Mouse (Mus musculus): ENCODE data around the gene Dtymk.
"Not testable (repeated sequence)": the region's sequence is repeated elsewhere in the genome, so short reads cannot be mapped to it uniquely, and the experiment has no call there.

Gene Dtymk

DNA sequence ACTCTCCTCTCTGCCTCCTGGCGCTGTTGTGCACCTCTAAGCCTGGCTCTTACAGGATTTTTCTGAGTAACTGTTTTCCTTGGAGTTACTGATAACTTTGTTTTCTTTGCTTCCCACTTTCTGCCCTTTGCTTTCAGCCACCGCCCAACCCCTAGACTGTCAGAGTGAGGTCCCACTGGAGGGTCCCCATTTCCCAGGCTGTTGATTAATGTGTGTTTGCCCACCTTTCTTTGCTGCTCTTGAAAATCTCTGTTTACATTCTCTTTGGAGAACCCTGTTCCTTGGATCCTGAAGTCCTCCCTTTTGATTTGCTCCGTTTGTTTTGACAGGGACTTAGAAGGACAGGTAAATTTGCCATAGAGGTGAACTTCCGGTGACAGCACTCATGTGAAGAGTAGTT, 7.1 kb upstream of the Dtymk start:
- intact Hi-C loops (cut with DNase I), result no loop called here

DNA sequence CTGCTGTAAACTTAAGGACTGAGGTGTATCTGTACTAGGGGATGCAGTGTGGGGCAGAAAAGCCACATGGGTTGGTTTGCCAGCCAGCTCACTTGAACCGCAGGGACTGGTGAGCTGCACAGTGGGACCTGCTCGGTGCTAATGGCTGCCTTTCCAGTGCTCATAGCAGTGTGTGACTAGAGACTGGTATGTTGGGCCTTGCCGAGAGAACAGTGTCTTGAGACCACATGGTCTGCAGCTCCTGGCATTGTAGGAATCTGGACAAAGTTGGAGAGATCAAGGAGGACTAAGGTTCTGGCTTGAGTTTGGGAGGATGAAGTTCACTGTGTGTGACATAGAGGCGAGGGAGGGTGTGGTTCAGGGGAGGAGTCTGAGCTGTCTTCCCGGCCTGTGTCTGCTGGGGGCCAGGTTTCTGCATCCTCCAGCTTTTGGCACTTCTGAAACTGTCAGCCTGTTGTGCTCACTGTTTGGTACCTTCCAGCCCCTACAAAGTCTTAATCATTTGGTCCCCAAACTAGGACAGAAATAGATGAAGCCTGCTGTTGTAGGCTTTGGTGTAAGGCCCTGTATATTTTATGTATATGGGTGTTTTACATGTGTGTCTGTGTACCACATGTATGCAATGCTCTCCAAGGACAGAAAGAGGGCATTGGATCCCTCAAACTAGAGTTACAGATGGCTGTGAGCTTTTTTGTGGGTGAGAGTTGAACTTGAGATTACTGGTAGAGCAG, 3.7 kb upstream of the Dtymk start:
- intact Hi-C loops (cut with DNase I), result no loop called here

DNA sequence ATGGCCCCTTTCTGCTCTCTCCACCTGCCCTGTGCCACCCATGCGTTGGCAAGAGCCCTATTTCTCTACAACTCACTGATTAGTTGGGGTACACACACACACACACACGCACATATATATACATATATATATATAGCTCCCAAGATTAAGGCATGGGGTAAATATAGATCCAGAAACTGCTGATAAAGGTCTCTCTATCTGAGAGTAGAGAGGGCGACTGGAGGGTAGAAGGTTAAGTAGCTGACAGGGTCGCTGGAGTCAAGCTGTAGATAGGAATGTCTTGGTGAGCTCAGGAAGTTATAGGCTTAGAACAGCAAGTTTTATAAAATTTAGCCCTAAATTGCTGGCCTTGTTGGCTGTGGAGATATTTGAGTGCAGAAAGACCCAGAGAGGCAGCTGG, 3.1 kb upstream of the Dtymk start:
- intact Hi-C loops (cut with DNase I), result loop anchor here (5.0 kb wide), 1 partner anchor 48 kb away; no protein-coding TSS in a partner anchor

DNA sequence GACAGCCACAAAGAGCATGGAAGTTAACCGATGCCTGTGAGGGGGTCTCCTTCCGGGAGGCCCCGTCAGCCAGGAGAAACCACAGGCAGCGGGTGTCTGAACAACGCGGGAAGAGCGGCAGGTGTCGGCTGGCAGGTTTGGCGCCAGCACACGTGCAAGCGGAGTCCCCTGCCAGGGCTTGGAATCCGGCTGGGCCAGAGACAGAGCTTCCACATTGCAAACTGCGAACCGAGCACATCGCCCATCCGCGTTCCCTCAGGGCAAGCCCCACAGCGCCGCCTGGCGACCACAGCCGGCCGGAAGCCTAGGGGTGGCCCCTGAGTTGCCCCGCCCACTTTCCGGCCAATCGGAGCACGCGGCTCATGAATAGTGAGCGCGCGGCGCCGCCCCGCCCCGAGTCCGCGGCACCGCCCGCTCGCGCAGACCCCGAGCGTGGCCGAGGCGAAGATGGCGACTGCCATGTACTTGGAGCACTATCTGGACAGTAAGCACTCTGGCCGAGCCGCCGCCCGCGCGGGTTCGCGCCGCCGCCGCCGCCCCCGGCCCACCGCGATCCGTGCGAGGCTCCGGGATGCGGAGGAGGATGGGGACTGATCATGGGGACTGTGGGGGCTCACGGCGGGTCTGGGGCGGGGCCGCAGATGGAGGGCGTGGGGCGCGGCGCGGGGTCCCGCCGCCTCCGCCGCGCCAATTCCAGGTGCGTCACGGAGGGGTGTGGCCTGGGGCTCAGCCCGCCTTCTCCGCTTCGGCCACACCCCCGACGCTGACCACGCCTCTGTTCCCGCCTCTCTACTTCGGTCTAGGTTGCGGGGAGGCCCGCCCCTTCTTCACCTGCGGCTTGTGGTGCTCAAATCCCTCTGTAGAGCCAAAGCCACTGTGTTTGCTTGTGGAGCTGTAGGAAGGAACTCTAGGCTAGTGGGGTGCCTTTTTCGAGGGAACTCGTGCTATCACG, 2.1 kb upstream of the Dtymk start, which contains the start of gene Ing5:
Ing5 (plus strand) TSS at position 410 of the 952 bp plus-strand sequence.
- intact Hi-C loops (cut with DNase I), result loop anchor here (5.0 kb wide), 1 partner anchor 47 kb away; no protein-coding TSS in a partner anchor

DNA sequence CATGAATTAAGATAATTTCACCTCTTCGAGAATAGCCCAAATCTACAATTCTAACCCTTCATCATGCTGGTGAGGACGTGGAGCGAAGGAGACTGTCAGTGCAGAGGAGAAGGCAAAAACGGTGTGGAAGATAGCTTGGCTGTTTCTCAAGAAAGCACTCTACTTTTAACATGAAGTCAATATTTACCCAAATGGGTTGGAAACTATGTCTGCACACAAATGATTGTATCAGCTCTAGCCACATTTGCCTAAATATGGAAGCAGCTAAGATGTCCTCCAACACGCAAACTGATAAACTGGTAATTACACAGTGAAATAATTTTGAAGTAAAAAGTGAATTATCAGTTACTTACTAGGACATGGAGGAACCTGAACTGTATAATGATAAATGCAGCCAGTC, 1.0 kb upstream of the Dtymk start:
- intact Hi-C loops (cut with DNase I), result loop anchor here (5.0 kb wide), 1 partner anchor 45 kb away; no protein-coding TSS in a partner anchor

DNA sequence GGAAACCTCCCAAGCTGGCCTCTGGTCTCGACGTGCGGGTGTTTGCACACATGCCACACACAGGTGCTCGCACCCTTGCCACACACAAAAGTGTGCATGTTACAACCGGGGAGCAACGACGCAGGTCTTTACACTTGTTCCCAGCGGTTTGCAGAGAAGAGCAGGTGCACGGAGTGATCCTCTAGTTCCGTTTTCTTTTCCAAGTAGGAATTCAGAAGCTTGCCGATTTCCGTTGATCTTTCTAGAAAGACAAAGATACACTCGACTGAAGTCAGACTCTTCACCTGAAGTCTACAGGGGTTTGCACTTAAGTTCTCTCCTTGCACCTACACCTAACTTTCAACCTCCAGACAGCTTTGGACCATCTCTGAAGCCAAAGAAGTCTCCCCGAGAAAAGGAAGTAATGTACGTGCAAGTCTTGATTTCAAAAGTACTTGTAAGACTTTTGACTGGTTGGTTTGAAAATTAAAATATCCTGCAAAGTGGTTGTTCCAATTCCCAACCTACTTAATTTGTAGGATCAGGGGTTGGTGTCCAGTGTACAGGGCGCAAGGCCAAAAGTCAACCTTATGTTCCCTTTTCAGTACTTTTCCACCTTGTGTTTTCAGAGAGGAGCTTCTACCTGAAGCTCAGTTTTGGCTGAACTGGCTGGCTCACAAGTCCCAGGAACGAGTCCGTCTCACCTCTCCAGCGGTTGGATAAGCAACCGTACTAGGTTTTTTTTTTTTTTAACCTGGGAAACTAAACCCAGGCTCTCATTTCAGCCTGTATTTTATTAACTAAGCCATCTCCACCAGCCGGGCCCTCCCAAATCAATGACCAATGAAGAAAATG, 847 bp downstream of the Dtymk start:
- intact Hi-C loops (cut with DNase I), result loop anchor here (5.0 kb wide), 1 partner anchor 44 kb away; no protein-coding TSS in a partner anchor

DNA sequence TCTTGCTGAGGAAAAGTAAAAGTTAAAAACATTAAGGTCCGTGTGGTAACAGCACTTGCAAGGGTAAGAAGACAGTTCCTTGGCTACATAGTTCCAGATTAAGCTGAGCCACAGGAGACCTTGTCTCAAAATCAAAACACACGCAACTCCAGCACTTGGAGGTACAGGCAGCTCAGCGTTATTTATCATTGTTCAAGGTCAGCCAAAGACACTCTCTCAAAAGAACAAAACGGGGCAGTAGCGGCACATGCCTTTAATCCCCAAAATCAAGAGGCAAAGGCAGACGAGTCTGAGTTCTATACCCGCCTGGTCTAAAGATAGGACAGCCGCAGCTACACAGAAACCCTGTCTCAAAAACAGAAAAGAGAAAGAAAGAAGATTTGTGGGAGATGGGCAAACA, 5.8 kb downstream of the Dtymk start:
- intact Hi-C loops (cut with DNase I), result no loop called here

DNA sequence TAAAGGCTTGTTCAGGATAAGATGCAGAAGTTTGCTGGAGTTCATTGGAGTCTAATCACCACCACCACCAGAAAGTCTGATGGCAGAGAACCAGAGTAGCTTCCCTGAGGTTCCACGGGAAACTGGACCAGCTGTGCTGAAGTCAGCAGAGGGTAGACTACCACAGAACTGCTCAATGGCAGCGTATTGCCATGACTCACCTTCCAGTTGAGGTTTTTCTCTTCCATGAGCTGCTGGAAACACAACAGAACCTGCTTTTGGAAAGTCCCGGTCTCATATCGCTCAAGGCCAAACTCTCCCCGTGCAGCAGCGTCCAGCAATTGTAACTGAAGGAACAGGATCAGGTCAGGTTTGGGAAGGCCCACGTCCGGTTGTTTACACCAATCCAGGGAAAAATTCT, 7.2 kb downstream of the Dtymk start:
- intact Hi-C loops (cut with DNase I), result no loop called here

DNA sequence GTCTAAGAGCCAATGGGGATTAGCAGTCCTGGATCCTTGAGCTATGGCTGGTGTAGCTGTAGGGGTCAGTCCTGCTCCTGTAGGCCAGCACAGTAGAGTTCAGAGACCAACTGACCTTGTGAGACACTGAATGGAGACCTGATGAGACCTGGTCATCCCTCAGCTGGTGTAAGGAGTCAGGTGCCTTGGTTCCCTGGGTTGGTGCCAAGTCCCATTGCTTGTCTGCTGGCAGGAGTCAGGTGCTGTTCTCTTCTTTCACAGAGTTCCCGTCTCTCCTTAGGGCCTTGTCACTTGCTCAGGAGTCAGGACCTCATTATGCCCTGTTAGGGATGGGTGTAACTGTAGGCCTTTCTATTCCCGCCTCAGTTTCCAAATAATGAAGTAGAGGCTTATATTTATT, 14.8 kb downstream of the Dtymk start:
- intact Hi-C loops (cut with DNase I), result no loop called here

DNA sequence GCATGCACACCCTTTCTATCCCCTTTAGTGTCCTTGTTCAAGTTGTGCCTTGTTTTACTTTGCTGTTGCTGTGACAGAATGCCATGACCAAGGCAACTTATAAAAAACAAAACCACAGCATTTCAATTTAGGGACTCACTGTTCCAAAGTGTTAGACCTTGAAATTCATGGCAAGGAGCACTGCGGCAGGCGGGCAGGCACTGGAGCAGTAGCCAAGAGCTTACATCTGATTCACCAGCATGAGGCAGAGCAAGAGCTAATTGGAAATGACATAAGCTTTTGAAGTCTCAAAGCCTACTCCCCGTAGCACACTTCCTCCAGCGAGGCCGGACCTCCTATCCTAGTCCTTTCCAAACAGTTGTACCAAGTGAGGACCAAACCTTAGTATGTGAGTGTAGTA, 25.0 kb downstream of the Dtymk start:
- intact Hi-C loops (cut with DNase I), result no loop called here

DNA sequence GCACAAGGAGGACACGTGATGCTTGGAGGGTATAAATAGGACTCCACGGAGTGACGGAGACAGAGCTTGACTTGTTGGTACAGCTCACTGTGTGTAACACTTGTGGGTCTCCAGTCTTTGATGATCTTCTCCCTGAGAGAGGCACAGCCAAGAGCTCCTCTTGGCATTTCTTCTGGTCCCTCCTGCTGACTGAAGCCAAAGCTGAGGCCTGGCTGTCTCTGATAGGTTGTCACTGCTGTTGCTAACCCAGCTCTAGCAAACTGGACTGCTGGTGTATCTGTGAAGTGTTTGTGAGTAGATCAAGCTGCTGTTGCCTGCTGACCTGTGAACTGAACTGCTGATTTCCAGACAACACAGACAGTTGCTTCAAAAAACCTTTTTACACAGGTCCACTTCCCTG, 31.8 kb downstream of the Dtymk start:
- intact Hi-C loops (cut with DNase I), result no loop called here

DNA sequence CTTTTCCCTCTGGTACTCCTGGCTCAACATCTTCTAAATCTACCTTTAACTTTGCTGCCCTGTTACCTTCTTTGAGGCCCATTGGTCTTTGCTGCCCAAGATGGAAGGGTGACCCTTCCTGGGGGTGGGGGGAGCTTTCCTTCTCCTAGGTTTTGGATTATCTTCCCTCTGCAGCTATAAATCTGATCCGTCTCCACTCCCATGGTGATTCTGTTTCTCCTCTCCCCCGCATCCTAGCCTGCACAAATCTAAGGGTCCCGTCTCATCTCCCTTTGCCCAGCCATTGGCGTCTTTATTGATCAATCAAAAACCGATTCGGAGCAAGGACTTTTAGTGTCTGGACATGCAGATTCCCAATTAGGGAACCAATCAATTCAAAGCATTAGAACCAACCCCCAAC, 34.1 kb downstream of the Dtymk start:
- intact Hi-C loops (cut with DNase I), result no loop called here

DNA sequence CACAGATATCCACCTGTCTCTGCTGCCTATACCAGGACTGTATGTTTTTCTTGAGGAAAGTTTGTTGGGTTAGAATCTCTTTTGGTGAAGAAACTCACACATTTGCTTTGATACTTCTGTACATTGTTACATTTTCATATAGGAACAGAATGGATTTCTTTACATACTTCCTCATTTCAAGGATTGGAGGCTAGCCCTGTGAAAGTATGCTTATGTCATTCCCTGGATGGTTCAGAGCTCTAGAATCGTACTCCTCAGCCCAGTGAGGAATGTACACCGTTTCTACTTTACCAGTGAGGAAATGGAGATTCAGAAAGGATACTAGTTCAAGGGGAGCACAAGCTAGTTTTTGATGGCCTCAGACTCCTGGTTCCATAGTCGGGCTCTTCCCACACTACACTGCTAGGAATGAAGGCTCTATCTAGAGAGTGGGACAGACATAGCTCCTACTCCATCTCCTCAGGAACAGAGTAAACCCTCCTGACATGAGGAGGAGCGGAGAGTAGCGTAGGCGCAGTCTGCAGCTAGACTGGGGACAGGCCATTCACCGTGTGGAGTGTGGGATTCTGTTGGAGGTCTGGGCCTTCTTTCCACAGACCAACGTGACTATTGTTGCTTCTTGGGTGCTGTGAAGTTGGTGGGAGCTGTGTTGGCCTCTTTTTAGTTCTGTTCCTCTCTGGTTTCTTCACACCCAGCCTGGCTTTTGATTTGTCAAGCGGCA, 36.7 kb downstream of the Dtymk start:
- intact Hi-C loops (cut with DNase I), result no loop called here

DNA sequence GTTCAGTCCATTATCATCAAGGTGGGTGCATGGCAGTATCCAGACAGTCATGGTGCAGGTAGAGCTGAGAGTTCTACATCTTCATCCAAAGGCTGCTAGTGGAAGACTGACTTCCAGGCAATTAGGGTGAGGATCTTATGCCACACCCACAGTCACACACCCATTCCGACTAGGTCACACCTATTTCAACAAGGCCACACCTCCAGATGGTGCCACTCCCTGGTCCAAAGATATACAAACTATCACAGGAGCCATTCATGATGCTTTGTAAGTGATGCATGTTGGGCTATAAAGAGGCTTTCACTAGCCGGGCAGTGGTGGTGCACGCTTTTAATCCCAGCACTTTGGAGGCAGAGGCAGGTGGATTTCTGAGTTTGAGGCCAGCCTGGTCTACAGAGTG, 38.2 kb downstream of the Dtymk start:
- intact Hi-C loops (cut with DNase I), result not testable (repeated sequence)

DNA sequence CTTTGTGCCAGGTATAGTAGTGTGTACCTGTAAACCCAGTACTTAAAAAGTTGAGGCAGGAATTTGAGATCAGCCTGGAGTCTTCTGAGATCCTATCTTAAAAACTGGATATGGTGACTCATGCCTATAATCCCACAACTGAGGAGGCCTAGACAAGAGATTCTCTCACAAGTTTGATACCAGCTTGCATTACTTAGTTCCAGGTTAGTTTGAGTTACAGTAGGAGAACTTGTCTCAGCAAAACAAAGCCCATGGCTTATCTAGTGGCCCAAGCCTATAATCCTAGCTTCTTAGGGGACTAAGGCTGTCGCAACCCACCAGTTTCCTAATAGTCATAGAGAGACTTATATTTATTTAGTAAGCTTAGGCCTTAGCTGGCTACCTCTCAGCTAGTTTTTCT, 41.7 kb downstream of the Dtymk start:
- intact Hi-C loops (cut with DNase I), result no loop called here

DNA sequence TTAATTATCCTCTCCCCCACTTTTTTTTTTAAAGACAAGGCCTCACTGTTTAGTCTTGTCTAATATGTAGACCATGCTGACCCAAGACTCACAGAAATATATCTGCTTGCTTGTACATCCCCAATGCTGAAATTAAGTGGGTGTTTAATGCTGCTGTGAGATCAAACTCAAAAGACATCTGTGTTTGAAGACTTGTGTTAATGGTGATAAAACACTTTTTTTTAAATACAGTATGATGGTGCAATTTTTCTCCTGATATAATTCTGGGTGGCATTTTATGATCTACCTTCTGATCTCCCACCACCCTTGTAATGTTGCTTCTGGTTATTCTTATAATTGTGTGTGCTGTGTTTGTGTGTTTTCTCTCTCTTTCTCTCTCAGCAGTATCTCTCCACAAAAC, 45.6 kb downstream of the Dtymk start:
- intact Hi-C loops (cut with DNase I), result loop anchor here (5.0 kb wide), 1 partner anchor 46 kb away; the partner anchor contains the start of genes Dtymk and Ing5

DNA sequence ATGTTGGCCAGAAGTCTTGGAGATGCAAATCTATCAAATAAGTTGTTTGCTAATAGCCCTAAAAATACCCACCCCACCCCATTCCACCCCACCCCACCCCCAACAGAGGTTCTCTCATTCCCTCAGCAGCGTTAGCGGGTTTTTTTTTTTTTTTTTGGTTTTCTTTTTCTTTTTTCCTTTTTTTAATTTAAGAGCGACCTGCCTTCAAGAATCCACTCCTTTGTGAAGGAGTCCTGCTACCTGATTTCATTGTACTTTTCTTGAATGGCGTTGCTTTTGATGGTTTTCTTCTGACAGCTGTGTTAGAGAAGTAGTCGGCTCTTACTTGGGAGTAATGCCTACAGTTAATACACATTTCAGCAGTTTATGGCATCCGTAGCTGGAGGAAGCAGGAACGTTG, 46.1 kb downstream of the Dtymk start:
- intact Hi-C loops (cut with DNase I), result loop anchor here (5.0 kb wide), 1 partner anchor 47 kb away; the partner anchor contains the start of genes Dtymk and Ing5

DNA sequence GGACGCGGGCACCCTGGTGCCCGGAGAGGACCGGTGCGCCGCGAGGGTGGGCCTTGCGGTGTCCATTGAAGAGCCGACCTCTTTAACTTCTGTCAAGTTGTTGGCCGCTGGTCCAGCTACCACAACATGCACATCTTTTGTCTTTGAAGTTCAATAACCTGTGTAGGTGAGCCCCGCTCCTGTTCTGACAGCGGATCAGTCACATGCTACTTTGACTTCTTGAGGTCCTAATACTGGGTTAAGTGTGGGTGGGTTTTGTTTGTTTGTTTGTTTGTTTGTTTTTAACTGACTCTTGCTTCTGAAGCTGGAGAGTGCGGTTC, 46.5 kb downstream of the Dtymk start:
- intact Hi-C loops (cut with DNase I), result loop anchor here (5.0 kb wide), 1 partner anchor 47 kb away; the partner anchor contains the start of genes Dtymk and Ing5

DNA sequence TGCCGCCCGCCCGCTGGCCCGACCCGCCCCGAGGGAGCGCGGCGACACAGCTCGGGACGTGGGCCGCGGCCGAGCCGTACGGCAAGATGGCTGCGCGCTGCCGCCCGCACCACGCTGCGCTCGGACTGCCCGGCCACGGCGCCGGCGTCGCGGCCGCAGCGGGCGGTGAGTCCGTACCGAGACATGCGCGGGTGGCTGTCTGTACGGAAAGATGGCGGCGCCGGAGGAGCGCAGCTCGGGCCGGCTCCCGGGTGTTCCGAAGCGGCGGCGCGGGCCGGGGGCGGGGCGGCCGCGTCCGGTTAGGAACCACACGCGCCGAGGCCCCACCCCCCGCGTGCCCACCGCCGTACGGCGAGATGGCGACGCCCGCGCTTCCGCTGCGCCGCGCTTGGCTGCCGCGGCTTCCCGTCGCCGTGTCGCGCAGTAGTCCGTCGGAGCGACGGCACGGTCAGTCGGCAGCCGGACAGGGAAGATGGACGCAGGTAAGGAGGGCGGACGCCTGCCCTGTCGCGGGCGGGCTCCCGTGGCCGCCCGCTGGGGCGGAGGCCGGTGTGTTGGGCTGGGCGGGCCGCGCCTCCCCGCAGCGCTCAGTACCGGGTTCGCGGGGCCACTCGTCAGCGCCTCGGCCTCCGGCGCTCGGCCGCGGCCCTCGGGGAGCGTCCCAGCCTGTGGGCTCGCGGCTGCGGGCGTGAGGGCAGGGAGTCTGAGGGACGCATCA, 47.0 kb downstream of the Dtymk start, which contains the start of gene Thap4:
Thap4 (minus strand) TSS at position 292 of the 718 bp plus-strand sequence.
- intact Hi-C loops (cut with DNase I), result loop anchor here (5.0 kb wide), 1 partner anchor 48 kb away; the partner anchor contains the start of genes Dtymk and Ing5

All from adrenal gland (tissue).